Mouse (Mus musculus) testis, adult 2 months (tissue): ENCODE results near the gene Tlx1.

ENCODE experiments used
- CTCF ChIP-seq: fragments of 200-500 bp; IDR thresholded peaks from 2 replicates; pipeline ENCODE4 v1.5.1; 2012; ENCODE audit warnings: low read depth, mild to moderate bottlenecking, inconsistent platforms, low read length, moderate library complexity; ENCODE audit not compliant: control insufficient read depth, insufficient read depth, insufficient replicate concordance
- POLR2A ChIP-seq: fragments of 200-500 bp; IDR thresholded peaks from 2 replicates; pipeline ENCODE4 v1.6.1; 2012; ENCODE audit warnings: low read depth, mild to moderate bottlenecking, inconsistent platforms, low read length, moderate library complexity; ENCODE audit not compliant: control insufficient read depth

DNA sequence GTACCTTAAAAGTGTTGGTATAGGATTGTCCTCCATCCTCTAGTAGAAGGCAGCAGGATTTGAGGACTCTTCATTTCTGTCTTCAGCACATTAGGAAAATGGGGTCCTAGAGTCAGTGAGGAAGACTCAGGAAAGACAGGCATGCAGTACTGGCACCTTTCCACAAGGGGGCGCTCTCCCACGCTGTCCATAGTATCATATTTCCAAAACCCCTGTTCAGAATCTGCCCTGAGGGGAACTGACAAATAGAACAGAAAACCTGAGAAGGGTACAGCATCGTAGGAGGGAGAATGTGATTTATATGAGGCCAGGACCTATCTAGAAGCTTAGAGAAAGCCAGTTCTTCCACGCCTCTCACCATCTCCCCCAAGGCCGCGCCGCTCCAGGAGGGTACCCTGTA is 24.3 kb downstream of the Tlx1 start:
- no peak for TF ChIP-seq POLR2A
- TF ChIP-seq CTCF: peak; percentile 94
